Mouse (Mus musculus) E14TG2a.4 (cell line): ENCODE data around the gene March7.

Source experiments
- H3K27me3 ChIP-seq: 2 replicates; pipeline ENCODE4 v1.6.1; 2014; ENCODE audit warnings: low read length, control low read depth; ENCODE audit not compliant: insufficient read depth
- H3K36me3 ChIP-seq: 2 replicates; pipeline ENCODE4 v1.6.1; 2014; ENCODE audit warnings: low read length, control low read depth; ENCODE audit not compliant: insufficient read depth
- H3K4me1 ChIP-seq: replicated peaks from 2 replicates; pipeline ENCODE4 v1.6.1; 2014; ENCODE audit warnings: low read depth, low read length, control low read depth
- H3K4me3 ChIP-seq: replicated peaks from 2 replicates; pipeline ENCODE4 v1.5.1; 2014; ENCODE audit warnings: mild to moderate bottlenecking, low read length
- H3K9me3 ChIP-seq: 2 replicates; pipeline ENCODE4 v1.6.1; 2014; ENCODE audit warnings: low read length, control low read depth
- CTCF ChIP-seq: conservative IDR thresholded peaks from 2 replicates; pipeline ENCODE4 v1.5.1; 2014; ENCODE audit warnings: low read length
- NANOG ChIP-seq: IDR thresholded peaks from 2 replicates; pipeline ENCODE4 v1.6.1; 2014; ENCODE audit warnings: borderline replicate concordance, low read length, mixed read lengths
- POU5F1 ChIP-seq: IDR thresholded peaks from 2 replicates; pipeline ENCODE4 v1.6.1; 2014; ENCODE audit warnings: low read length, borderline replicate concordance

March7 gene

DNA sequence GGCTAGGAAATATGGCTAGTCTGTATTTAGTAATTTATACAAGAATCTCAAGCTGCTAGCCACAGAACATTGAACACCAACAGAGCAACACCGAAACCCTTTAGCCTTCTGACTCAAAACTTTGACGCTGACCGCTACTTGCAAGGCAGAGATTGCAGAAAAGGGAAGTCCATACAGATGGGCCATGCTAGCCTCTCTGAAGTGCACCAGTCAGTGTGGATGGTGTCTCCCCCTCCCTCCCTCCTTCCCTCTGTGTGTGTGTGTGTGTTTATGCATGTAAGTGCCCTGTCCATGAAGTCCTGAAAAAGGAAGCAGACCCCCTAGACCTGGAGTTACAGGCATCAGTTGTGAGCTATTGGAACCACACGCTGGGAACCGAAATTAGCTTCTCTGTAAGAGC, 33.6 kb upstream of the March7 start:
- no peaks in the 10 kb centered on the region for H3K27me3 ChIP-seq
- no peak overlapping the region for H3K4me3 ChIP-seq
- no peaks in the 10 kb centered on the region for H3K36me3 ChIP-seq
- peaks cover 7% of the 10 kb centered on the region; the same call in 1 of the 2 replicates for H3K9me3 ChIP-seq
- TF ChIP-seq POU5F1 (no peak), CTCF (no peak), NANOG (no peak)
- H3K4me1 ChIP-seq, result no peaks in the 10 kb centered on the region

DNA sequence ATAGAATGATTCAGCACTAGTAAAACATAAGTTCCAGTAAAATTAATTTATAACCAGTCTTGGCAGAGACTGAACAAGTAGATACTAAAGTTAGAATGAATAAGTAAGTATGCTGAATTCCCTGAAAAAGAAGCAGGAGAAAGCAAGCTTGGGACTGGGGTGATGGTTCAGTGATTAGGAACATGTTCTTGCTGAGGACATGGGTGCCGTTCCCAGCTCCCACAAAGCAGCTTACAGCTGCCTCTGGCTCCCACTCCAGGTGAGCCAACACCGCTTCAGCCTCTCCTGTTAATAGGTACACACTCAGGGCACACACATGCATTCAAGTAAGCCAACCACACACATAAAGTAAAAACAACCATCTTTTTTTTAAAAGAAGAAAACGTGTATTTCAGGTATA, 32.2 kb upstream of the March7 start:
- Histone ChIP-seq H3K9me3 (peaks cover 7% of the 10 kb centered on the region; the same call in 1 of the 2 replicates), H3K27me3 (no peaks in the 10 kb centered on the region), H3K4me1 (no peaks in the 10 kb centered on the region), H3K36me3 (no peaks in the 10 kb centered on the region), H3K4me3 (no peak overlapping the region)
- TF ChIP-seq CTCF, result no peak
- TF ChIP-seq NANOG, result no peak
- no peak for TF ChIP-seq POU5F1

- no peaks in the 10 kb centered on the region for H3K27me3 ChIP-seq
- TF ChIP-seq POU5F1 (no peak), NANOG (no peak), CTCF (no peak)
- H3K9me3 ChIP-seq, result no peaks in the 10 kb centered on the region
Observed at GRCm38 (mm10) chr2:60181696-60182095, 28.0 kb upstream of the March7 start.

DNA sequence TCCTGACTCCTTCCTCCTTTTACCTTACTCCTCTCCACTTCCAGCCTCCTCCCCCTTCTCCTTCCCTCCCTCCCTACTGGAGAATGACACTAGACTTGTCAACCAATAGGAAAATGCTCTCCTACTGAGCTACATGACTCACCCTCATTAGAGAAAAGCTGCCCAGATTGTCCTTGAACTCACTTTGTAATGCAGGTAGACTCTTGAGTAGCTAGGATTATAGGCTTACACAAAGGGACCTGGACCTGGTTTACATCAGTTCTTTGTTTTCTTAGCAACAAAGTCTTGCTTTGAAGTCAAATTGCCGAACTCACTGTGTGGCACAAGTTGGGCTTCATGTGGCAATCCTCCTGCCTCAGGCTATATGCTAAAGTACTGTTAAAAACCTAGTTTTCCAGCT, 12.8 kb upstream of the March7 start:
- H3K9me3 ChIP-seq, result no peaks in the 10 kb centered on the region
- H3K4me3 ChIP-seq, result no peak overlapping the region
- no peaks in the 10 kb centered on the region for H3K27me3 ChIP-seq
- peak; percentile 91 for TF ChIP-seq NANOG
- peak; percentile 34; the same call in 1 of the 2 replicates for TF ChIP-seq POU5F1
- TF ChIP-seq CTCF, result no peak
- H3K36me3 ChIP-seq, result no peaks in the 10 kb centered on the region
- H3K4me1 ChIP-seq, result peaks cover 21% of the 10 kb centered on the region

More at GRCm38 (mm10) chr2:60181696-60182095, 28.0 kb upstream of the March7 start:
- Histone ChIP-seq H3K4me1 (no peaks in the 10 kb centered on the region), H3K36me3 (no peaks in the 10 kb centered on the region), H3K4me3 (no peak overlapping the region)

GRCm38 (mm10) chr2:60200051-60200562, 9.6 kb upstream of the March7 start:
- Histone ChIP-seq H3K4me1 (peaks cover 25% of the 10 kb centered on the region), H3K27me3 (no peaks in the 10 kb centered on the region), H3K36me3 (peaks cover 9% of the 10 kb centered on the region), H3K4me3 (no peak overlapping the region), H3K9me3 (peaks cover 4% of the 10 kb centered on the region; the same call in 1 of the 2 replicates)
- TF ChIP-seq POU5F1 (no peak), NANOG (no peak), CTCF (no peak)

GRCm38 (mm10) chr2:60200667-60201066, 9.0 kb upstream of the March7 start:
- no peak overlapping the region for H3K4me3 ChIP-seq
- peaks cover 14% of the 10 kb centered on the region for H3K36me3 ChIP-seq
- no peaks in the 10 kb centered on the region for H3K27me3 ChIP-seq
- H3K9me3 ChIP-seq, result peaks cover 4% of the 10 kb centered on the region; the same call in 1 of the 2 replicates
- TF ChIP-seq CTCF (peak; percentile 70), POU5F1 (no peak)
- peaks cover 23% of the 10 kb centered on the region for H3K4me1 ChIP-seq

- H3K36me3 ChIP-seq, result peaks cover 21% of the 10 kb centered on the region
- peaks cover 4% of the 10 kb centered on the region; the same call in 1 of the 2 replicates for H3K9me3 ChIP-seq
- H3K4me1 ChIP-seq, result peaks cover 14% of the 10 kb centered on the region
- no peaks in the 10 kb centered on the region for H3K27me3 ChIP-seq
- H3K4me3 ChIP-seq, result no peak overlapping the region
- no peak for TF ChIP-seq POU5F1
- no peak for TF ChIP-seq NANOG
- TF ChIP-seq CTCF, result no peak
Observed at GRCm38 (mm10) chr2:60202900-60203530, 6.7 kb upstream of the March7 start.

GRCm38 (mm10) chr2:60203733-60204132, 6.0 kb upstream of the March7 start:
- TF ChIP-seq NANOG (no peak), POU5F1 (no peak), CTCF (no peak)
- H3K36me3 ChIP-seq, result peaks cover 21% of the 10 kb centered on the region
- peaks cover 19% of the 10 kb centered on the region for H3K4me1 ChIP-seq
- H3K4me3 ChIP-seq, result no peak overlapping the region
- H3K27me3 ChIP-seq, result no peaks in the 10 kb centered on the region
- peaks cover 4% of the 10 kb centered on the region; the same call in 1 of the 2 replicates for H3K9me3 ChIP-seq
